Mouse (Mus musculus) lung, adult 2 months (tissue): ENCODE measurements around the gene Pnmal1.

ENCODE experiments used
- CTCF ChIP-seq: fragments of 200-500 bp; IDR thresholded peaks from 2 replicates; pipeline ENCODE4 v1.5.1; 2011; ENCODE audit warnings: mild to moderate bottlenecking, low read length, control low read depth; ENCODE audit not compliant: insufficient read depth
- POLR2A ChIP-seq: fragments of 200-500 bp; IDR thresholded peaks from 2 replicates; pipeline ENCODE4 v1.6.1; 2011; ENCODE audit warnings: low read depth, mild to moderate bottlenecking, control low read depth, low read length, borderline replicate concordance; ENCODE audit errors: extremely low read depth

DNA sequence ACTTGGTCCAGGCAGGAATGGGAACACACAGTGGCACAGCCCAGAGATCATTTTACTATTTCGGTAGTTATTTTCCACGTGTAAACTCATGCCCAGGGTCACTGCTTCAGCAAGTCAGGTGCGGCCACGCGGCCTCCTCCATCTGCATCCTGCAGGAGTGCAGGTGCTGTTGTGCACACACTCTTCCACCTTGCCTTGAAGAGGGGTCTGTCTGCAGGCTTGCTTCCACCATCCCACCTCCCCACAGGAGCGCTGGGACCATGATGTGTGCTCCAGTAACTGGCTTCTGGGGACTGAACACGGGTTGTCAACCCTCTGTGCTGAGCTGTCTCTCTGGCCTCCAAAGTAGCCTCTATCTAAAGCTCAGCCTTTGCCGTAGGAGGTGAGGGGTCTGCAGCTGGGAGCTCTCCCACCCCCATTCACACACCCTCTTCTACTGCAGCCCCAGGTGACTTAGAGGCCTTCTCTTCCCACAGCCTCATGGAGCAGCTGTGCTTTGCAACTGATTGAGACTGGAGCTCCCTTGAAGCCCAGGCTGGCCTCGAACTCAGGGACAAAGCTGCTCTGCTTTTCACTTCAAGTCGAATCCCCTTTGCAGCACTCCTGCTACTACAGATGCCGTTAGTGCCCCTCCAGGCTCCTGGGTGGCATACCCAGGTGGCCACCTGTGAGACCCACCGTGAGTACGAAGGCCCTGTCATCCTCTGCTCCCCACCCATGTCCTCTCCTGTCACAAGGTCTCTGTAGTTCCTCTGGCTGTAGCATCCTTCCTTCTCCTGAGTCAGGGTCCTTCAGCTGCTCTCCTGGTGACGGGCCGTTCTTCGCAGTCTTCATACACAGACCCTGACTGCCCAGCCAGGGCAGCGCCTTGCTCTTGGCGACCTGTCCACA lies 44.8 kb upstream of the Pnmal1 start:
- TF ChIP-seq POLR2A (no peak), CTCF (no peak)
